Mouse (Mus musculus): ENCODE results near the gene Eif1.
"Not testable (repeated sequence)": the region's sequence is repeated elsewhere in the genome, so short reads cannot be mapped to it uniquely, and the experiment has no call there.

The Eif1 gene

DNA sequence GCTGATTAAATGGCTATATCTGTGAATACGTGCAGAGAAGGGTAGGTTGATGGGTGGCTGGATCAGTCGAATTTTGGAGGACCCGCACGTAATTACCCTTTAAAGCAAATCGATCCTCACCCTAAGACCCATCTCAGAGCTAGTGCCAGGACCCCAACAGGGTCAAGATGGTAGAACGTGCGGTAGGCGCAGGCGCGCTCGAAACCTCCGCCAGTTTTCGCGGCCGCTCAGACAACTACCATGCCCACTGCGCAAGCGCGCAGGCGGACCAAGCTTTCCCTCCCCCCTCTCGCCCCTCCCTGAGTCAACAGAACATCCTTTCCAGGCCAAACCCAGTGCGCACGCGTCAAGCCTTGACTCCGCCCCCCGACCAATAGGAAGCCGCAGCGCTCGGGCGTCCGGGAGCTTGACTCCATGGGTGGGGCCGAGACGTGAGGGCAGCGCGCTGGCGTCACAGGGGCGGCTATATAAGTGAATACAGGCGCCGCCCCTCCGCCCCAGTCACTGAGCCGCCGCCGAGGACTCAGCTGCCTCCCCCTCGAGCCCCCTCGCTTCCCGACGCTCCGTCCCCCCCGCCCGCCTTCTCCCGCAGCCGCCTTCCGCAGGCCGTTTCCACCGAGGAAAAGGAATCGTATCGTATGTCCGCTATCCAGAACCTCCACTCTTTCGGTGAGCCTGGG, at the start of gene Eif1:
Eif1 (plus strand) TSS at position 394 of the 680 bp plus-strand sequence.
- peak; percentile 99 for DNase-seq (ENCODE audit: low spot score)

DNA sequence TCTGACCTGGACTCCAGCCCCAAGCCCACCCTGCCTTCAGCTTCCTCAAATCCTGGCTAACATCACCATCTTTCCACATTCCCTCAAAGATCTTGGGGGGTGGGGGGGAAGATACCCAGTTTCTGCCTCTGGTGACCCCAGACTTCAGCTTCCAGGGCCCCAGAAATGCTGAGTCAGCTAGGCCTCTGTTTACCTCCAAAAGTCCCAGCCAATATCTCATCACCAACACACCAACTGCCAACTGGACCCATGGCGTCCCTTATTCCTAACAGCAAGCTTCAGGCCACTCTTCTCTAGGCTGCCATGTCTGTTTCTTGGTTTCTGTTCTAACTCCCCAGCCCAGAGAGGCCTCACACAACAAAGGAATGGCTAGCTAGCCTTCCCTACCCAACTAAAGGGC, 47.8 kb upstream of the Eif1 start:
- DNase-seq (ENCODE audit: low spot score), result no peak

DNA sequence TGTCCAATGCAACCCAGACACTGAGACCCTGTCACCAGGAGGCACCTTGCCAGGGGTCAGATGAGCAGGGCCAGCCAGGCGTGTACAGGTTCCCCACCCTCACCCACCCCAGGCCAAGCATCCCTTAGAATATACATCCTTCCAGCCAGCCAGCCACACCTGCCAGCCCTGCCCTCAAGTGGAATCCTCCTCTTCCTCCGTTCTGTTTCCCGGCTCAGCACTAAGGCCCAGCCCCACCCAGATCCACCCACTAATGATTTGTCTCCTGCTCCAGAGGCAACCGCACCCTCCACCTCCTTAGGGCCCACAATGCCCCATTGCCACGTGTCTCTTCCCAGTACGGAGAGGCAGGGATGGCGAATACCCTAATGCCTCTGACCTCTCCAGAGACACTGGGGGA, 45.0 kb upstream of the Eif1 start:
- no peak for DNase-seq (ENCODE audit: low spot score)

DNA sequence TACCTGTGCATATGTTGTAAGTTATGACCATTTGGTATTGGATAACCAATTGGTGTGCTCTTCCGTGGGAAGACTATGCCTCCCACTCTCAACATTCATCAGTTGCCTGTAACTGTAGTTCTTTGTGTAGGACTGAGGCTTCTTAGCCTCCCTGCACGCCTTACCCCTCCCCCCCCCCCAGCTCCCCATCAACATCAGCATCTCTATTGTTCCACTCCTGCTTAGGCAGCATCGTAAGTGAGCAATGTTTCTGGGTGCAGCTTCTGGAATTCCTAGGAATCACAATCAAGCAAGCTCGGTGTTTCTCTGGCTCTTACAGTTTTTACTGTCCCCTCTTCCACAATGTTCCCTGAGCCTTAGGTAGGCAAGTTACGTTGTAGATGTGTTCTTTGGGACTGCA, 44.2 kb upstream of the Eif1 start:
- DNase-seq (ENCODE audit: low spot score), result no peak

DNA sequence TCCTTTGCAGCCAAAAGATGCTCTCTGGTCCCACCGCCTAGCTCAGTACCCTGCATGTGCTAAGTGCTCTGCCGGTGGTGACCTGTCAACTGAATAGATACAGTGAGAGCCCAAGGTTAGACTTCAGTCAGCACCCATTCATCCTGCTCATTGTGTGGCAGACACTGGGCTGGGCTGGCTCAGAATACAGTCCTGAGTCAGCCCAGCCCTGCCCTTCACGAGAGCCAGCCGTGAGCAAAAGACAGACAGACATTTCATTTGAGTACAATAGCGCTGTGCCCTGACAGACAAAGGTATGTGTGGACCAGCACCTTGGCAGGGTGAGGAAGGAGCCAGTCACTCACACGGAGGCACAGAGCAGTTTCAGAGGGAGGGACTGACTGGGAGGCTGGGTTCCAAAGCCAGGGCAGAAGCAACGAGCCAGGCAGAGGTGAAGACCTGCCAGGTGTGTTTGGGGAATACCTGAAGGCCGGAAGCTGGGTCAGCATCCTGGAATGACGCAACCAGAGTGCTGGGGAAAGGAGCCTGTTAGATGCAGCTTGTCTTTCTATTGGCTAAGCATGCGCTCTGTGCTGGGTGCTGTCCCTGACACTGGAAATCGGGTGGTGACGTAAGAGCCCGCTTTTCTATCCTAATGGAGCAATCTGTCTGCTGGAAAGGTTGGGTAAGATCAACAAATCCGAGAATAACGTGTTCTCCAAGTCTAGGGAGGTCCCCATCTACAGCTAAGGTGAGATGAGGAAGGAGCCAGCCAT, 41.8 kb upstream of the Eif1 start:
- DNase-seq (ENCODE audit: low spot score), result no peak

DNA sequence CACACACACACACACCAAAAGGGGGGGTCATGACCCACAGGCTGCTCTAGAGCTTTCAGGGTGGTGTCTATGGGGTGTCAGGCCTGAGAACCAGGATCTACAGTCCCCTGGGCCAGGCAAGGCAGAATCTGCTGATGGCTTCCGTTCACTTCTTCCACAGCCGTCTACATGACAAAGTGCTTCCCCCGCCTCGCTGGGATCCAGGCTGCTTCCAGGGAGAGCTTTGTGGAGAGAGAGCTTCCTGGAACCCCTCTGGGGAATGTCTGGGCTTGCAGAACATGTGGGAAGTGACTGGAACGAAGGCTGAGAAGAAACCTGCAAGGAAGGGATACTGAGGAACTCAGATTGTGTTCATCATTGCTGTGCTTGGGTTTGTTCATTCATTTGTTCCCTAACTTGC, 40.9 kb upstream of the Eif1 start:
- DNase-seq (ENCODE audit: low spot score), result no peak

DNA sequence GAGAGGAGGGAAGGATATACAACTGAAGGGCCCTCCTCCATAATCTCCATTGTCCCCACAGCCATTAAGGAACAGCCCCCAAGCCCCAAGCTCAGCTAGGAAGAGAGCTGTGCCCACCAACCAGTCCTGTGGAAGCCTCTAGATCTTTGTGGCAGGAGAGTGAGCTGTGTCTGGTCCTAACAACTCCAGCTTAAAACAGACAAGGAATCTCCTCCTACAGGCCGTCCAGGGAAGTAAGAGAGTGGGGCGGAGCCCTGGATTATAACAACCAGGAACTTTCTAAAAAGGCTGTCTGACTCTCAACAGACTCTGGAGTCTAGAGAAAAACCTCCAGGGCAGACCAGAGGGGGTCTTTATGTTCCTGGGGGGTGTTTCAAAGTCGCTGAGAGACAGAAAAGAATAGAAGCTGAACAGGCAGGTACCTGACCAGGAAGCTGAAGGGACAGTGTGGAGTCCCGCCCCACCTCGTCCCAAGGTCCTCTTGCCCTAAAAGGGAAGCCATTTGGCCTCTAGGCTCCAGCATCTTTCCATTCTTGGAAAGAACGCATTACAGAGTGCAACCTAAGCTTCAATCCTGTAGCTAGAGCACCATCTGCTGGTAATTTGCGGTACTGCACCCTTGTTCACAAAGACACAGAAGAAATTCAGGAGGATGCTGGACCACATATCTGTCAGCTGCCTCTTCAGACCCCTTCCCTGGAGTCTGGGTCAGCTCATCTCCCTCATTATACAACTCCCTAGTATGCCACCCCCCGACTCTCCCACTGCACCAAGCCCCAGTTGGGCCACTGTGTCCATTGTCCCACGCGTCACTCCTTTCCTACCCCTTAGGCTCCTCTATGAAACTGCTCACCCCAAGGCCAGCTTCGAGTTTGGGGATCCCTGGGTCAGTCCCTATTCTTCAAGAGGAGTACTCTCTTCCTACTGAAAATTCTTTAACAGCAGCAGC, 37.8 kb upstream of the Eif1 start:
- peak; percentile 78 for DNase-seq (ENCODE audit: low spot score)

DNA sequence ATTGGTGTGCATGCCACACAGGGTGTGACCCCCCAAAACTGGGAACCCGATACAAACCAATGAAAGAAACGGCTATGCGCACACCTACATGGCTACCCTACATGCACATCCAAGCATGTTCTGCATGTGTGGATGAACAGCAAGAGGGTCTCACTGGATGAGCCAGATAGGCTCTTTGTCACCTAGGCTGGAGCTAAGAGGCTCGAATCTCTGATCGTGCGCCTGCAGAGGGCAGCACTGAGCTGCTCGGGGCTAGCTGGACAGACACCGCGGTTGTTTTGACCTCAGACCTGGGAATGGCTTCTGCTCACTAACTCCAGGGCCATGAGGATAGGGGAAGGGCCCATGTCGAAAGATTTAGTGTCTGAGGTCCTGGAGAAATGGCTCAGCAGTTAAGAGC, 37.1 kb upstream of the Eif1 start:
- DNase-seq (ENCODE audit: low spot score), result peak; percentile 67

DNA sequence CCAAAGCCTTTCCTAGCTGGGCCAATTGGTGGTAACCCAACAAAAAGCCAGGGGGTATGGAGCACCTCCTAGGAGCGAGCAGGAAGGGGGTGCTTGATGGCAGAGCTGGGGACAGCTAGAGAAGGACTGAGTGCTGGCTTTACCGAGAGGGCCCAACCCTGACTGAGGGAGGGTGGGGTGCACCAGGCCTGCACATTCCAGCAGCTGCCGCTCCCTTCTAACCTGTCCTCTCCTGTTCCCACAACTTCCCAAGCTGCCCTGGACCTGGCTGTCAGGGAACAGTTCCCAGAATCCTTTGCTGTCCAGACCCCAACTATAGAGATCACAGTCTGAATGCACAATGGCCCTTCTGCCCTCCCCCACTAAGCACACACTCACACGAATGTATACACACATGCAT, 34.7 kb upstream of the Eif1 start:
- DNase-seq (ENCODE audit: low spot score), result no peak

DNA sequence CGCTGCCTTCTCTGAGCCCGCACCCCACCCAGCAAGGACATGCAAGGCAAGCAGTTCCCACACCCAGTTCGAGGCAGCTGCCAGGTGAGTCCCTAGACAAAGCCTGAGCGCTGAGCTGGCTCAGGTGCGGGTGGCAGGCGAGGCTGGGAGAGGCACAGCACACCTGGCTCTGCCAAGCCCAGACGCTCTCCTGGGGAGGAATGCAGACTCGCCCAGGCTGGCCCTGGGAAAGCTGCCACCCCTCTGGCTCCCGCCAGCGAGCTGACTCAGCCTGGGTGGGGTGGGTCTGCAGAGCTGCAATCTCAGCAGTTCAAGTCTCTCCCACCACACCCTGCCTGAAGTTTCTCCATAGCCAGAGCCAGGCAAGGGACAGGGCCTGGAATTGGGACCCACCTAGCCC, 32.7 kb upstream of the Eif1 start:
- DNase-seq (ENCODE audit: low spot score), result peak; percentile 46

DNA sequence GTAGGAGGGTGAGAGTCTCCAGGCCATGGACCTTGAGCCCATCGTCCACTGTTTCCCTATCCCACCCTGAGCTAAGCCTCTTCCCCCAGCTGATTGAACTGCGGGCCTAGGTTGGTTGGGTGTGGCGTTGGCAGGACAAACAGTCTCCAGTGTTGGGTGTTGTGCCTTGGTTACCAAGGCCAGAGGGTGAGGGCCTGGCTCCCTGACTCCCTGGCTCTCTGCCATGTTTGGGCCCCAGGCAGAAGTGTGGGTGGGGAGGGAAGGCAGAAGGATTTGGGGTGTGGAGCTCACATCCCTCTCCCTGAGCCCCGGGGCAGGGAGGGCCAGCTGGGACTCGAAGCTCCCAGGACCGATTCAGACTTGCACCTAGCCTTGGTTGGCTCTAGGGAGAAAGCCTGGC, 30.7 kb upstream of the Eif1 start:
- DNase-seq (ENCODE audit: low spot score), result peak; percentile 46

DNA sequence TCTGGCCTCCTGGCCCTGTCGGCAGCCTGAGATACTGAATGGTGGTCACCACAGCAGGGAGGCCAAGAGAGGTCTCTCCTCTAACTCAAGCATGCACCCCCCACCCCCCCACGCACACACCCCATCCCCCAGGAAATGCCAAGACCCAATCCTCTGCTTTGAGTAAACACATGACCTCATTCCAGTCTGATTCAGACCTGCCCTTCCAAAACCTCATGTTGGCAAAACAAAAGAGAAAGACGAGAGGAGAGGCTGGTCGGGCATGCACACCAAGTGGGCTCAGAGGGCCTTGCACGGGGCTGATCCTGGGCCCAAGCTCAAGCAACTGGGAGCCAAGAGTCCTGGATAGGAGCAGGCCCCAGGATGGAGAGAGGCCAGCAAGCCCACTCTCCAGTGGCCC, 29.4 kb upstream of the Eif1 start:
- DNase-seq (ENCODE audit: low spot score), result no peak

DNA sequence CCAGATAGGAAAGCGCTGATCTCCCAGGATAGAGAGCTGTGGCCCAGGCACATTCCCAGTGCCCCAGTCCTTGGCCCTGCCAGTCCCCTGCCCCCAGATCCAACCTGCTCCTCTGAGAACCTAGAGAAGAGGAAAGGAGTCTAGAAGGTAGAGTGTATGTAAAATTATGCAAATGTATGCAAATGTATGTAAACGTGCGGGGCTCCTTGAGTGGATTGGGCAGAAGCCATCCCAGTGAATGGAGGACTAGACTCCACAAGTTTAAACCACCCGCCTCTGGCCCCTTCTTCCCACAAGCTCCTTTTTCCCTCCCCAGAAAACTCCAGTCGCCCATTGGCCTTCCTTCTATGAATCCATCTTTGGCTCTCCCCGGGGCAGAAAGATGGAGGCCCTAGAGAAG, 26.8 kb upstream of the Eif1 start:
- no peak for DNase-seq (ENCODE audit: low spot score)

DNA sequence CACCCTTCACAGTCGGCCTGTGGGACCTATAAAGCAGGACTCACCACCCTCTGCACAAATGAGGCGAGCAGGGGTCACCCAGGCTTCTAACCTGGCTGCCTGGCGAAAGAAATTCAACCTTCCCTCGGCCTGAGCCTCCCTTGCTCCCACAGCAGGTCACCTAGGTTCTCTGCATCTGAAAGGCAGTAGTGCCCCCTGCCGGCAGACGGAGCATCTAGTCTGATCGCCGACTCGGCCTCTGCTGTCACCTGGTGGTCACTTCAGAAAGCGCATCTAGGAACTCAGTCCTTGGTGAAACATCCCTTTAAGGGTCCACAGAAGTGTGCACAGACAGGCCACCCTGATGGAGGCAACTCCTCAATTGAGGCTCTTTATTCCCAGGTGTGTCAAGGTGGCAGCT, 24.4 kb upstream of the Eif1 start:
- peak; percentile 59 for DNase-seq (ENCODE audit: low spot score)

DNA sequence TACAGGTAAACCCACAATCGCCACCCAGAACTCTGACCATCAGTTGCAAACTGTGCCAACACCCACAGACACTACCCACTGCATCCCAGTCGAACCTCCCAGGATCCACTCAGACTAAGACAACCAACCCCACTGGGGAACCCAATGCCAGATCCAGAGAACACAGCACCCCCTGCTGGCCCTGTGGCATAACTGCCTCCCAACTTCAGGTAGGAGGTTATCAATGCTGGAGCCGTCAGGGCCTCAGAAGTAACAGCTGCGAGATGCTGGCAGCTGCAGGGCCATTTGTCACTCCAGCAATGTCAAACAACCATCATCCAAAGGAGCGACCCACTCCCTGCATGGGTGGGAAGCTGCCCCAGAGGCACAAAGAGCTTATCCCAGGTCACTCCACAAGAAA, 21.9 kb upstream of the Eif1 start:
- DNase-seq (ENCODE audit: low spot score), result no peak

DNA sequence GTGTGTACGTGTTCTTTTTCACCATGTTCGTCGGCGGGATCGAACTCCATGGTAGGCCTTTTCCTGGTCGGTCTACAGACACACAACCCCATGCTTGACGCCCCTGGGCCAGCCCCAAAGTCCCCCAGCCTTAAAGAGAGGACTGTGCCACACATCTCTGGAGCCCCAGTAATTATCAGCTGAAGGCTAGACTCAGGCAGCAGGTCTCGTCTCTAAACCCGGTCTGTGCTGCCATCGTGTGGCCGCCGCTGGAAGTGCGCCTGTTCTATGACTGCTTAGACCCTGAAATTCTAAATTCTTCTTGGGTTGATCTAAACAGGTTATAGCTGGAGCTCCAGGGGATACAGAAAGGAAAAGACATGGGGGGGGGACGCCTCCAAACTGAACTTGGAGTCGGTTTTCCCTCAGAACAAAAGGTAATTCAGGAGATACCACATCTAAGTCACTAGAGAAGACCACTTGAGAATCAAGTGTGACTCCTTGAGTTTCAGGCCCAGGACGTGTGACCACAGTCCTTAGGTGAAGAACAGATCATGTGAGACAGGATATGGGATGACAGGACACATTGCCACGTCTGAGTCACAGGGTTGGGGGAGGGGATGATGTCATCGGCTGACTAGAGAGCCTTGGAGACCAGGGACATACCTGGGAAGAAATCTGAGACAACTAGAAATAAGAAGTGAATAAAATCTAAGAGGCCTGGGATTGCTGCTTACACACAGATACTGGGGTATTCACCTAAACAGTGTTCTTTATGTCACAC, 21.2 kb upstream of the Eif1 start:
- DNase-seq (ENCODE audit: low spot score), result peak; percentile 63

DNA sequence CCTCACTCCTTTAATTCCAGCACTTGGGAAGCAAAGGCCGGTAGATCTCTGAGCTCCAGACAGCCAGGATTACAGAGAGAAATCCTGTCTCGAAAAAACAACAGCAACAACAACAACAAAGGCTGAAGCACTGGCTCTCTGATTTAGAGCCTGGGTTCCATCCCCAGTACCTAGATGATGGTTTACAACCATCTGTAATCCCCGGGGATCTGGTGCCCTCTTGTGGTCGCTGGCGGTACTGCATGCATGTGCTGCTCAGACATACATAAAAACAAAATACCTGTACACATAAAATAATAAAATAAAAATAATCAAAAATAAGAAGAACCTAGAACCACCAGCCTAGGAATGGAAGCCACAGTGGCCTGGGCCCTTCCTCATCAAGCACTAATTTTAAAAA, 19.4 kb upstream of the Eif1 start:
- no peak for DNase-seq (ENCODE audit: low spot score)

DNA sequence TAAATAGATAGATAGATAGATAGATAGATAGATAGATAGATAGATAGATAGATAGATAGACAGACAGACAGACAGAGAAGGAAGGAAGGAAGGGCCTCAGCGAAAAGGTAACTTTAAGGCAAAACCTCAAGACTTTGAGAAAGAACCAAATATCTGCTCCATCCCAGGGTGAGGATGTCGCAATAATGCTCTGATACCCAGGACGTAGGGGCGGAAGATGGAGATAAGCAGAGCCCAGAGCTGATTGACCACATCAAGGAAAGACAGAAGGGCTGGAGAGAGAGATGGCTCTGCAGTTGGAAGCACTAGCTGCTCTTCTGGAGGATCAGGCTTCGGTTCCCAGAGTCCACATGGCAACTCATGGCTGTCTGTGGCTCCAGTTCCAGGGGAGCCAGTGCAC, 18.4 kb upstream of the Eif1 start:
- DNase-seq (ENCODE audit: low spot score), result no peak

DNA sequence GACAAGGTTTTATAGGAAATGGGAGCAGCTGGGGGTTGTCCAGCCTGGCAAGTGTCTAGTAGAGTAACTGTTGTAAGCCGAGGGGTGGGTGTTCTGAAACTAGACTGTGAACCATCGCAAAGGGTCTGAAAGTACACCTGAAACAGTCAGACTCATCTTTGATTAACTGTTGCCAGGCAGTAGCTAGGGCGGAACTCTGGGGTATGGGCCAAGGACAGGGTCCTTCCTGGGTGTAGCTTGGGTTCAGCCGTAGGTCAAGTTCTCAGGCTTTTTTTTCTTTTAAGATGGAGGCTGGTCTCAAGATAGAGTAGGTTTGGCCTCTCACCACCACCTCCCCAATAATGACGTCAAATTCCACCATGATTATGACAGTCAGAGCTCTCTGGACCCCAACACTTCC, 11.8 kb upstream of the Eif1 start:
- DNase-seq (ENCODE audit: low spot score), result no peak

DNA sequence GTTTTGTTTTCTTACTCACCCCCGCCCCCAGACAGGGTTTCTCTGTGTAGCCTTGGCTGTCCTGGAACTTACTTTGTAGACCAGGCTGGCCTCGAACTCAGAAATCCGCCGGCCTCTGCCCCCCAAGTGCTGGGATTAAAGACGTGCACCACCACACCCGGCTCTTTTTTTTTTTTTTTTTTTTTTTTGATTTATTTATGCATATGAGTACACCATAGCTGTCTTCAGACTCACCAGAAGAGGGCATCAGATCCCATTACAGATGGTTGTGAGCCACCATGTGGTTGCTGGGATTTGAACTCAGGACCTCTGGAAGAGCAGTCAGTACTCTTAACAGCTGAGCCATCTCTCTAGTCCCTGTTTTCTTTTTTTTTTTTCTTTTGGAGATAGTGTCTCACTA, 11.0 kb upstream of the Eif1 start:
- not testable (repeated sequence) for DNase-seq (ENCODE audit: low spot score)

DNA sequence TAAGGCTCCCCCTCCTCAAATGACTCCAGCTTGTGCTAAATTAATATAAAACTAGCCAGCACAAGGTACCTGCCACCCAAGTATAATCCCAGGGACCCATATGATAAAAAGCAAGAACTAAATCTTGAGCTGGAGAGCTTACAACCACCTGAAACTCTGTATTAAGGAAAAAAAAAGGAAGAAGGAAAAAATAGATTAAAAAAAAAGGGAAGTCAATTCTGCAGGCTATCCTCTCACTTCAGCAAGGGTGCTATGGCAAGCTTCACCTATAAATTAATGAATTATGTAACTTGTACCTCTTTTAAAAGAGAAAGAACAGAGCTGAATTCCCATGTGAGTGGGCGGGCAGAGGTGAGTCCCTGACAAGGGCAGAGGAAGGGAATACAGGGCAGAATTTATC, 8.0 kb upstream of the Eif1 start:
- no peak for DNase-seq (ENCODE audit: low spot score)

DNA sequence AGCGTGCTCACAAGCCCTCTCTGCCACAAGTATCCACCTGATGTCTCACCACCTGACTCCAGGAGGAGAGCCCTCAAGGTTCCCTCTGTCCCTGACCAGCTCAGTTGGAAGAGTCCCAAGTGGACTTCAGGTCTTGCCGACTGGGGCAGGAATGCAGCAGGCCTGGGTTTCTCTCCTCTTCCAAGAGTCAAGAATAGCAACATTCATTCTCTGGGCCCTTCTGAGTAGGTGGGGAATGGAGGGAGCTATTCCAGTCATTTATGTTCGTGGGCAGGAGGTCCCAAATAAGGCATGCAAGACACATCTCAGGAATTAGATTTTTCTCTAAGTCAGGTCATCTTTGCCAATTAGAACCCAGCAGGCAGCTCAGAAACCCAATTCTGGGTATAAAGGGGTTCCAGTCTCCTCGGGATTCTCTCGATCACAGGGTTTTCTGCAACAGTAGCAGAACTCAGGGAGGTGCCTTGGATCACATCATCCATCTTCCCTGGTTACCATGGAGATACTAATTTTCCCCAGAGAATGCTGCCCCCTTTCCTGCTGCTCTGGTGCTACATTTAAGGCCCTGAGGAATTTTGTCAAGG, 7.5 kb upstream of the Eif1 start:
- DNase-seq (ENCODE audit: low spot score), result no peak

Data from urinary bladder, postnatal 10 days (tissue).